Comparison of ENCODE assay signal across 8 mouse cellular contexts in the genomic region with DNA sequence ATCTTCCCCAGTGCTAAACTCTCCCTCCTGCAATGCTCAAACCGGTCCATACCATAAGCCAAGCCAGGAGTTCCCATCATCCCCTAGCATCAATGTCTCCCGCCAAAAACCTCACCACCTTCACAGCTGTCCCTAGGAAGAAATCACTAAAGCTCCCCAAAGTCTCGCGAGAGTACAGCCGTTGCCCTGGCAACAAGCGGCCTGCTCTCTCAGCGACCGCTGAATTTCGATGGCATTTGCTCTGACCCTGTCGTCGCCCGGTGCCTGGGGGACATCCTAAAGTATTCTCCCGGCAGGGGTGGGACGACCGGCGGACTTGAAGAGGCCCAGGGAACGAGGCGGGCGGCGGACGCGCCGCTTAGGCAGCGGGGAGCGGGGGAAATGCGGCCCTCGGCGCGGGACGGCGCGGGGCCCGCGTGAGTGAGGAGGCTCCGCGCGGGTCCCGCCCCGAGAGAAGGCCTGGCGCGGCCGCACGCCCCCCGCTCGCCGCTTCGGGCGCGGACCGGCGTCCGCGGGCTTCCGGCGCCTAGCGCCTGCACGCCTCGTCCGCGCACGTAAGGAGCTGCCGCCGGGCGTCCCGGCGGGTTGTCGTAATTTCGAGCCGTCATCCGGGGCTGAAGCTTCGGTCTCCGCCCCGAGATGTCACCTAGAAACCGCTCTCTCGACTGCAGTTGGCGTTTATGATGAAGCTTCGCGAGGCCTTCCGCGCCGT. TPM values are rescaled to one million over a fixed set of nuclear protein-coding genes. Genes with fewer than 3 reads are reported as not detected.
DNase-seq lines count a peak whose midpoint lies in the region; ATAC-seq and TF ChIP-seq lines count a peak whose summit lies in the region.

A gene (plus strand): TSS at position 202 of the 712 bp plus-strand sequence.

- H3K4me1 ChIP-seq in ES-E14 (ENCODE audit: control insufficient read depth in 2 of 2, insufficient read depth in 2 of 2, low read length in 2 of 2, poor library complexity in 1 of 2) = peaks cover 0 to 3% of the 10 kb centered on the region in 2 experiments; a peak in 2 of 4 replicates
- peaks cover 3% of the 10 kb centered on the region for H3K4me1 ChIP-seq in forebrain, embryonic 16.5 days (replicated peaks; ENCODE audit: control insufficient read depth, insufficient read depth, low read length)
- H3K4me1 ChIP-seq in lung, embryonic 14.5 days (ENCODE audit: insufficient read depth) = no peaks in the 10 kb centered on the region
- H3K4me1 ChIP-seq in olfactory bulb, adult 2 months (ENCODE audit: control insufficient read depth, insufficient read depth, low read length) = no peaks in the 10 kb centered on the region
- H3K4me1 ChIP-seq in thymus, adult 2 months (replicated peaks; ENCODE audit: control insufficient read depth, insufficient read depth, low read length) = no peaks in the 10 kb centered on the region; the same call in 1 of the 2 replicates

- H3K27me3 ChIP-seq in forebrain, embryonic 16.5 days (replicated peaks; ENCODE audit: control insufficient read depth, insufficient read depth, low read length) = no peaks in the 10 kb centered on the region
- no peaks in the 10 kb centered on the region for H3K27me3 ChIP-seq in lung, embryonic 14.5 days (ENCODE audit: insufficient read depth, low read length)
- no peaks in the 10 kb centered on the region for H3K27me3 ChIP-seq in thymus, adult 2 months (ENCODE audit: control insufficient read depth, insufficient read depth, low read length)

- in situ Hi-C loops in ES-E14 (cut with MboI; ENCODE audit: low sequenced_read_pairs in 2 of 2, unreplicated experiment in 2 of 2) = no loop called here

- H3K27ac ChIP-seq in ES-E14 (ENCODE audit: insufficient read depth, low read depth, low read length, poor library complexity, severe bottlenecking) = no peak within 1 kb of the TSS
- H3K27ac ChIP-seq in forebrain, embryonic 16.5 days (ENCODE audit: low read length) = peak within 1 kb of the TSS; percentile 97
- H3K27ac ChIP-seq in layer of hippocampus, adult 2 months = peak within 1 kb of the TSS; percentile 99
- H3K27ac ChIP-seq in lung, embryonic 14.5 days (ENCODE audit: low read depth) = peak within 1 kb of the TSS; percentile 99
- peak within 1 kb of the TSS; percentile 97 for H3K27ac ChIP-seq in olfactory bulb, adult 2 months (ENCODE audit: insufficient read depth, low read depth, low read length)
- H3K27ac ChIP-seq in thymus, adult 2 months (ENCODE audit: control insufficient read depth, insufficient read depth, low read length) = peak within 1 kb of the TSS; percentile 81

- intact Hi-C loops in heart, postnatal 36 days (cut with DNase I) = loop anchor here (1.0 to 5.0 kb wide), 2 partner anchors 82 to 98 kb away; a partner anchor contains a TSS

- no peaks in the 10 kb centered on the region for H3K9me3 ChIP-seq in ES-E14 (ENCODE audit: control insufficient read depth, insufficient read depth, low read depth, low read length)
- no peaks in the 10 kb centered on the region for H3K9me3 ChIP-seq in forebrain, embryonic 16.5 days (ENCODE audit: control insufficient read depth, low read length)
- no peaks in the 10 kb centered on the region for H3K9me3 ChIP-seq in lung, embryonic 14.5 days (ENCODE audit: low read depth, low read length)

- peak; percentile 96 for ATAC-seq in forebrain, embryonic 16.5 days
- ATAC-seq in lung, embryonic 14.5 days (ENCODE audit: insufficient read depth) = peak; percentile 93

- peak within 1 kb of the TSS; percentile 92 for H3K9ac ChIP-seq in ES-E14 (ENCODE audit: insufficient read depth, low read depth, low read length, poor library complexity, severe bottlenecking)
- peak within 1 kb of the TSS; percentile 93 for H3K9ac ChIP-seq in forebrain, embryonic 16.5 days (replicated peaks; ENCODE audit: low read depth, low read length)
- H3K9ac ChIP-seq in lung, embryonic 14.5 days = peak within 1 kb of the TSS; percentile 88

- under 1% methylated on average over 75 of the region's 81 CpGs for WGBS in forebrain, embryonic 16.5 days
- under 1% methylated on average over 81 of the region's 81 CpGs for WGBS in lung, embryonic 14.5 days
- under 1% methylated on average over 81 of the region's 81 CpGs for WGBS in olfactory bulb, adult 2 months
- under 1% methylated on average over 80 of the region's 81 CpGs for WGBS in thymus, adult 2 months

- peak within 1 kb of the TSS; percentile 59 to 78 for H3K4me3 ChIP-seq in ES-E14 (ENCODE audit: insufficient read depth in 1 of 2, low read depth in 1 of 2, low read length in 2 of 2, poor library complexity in 1 of 2, severe bottlenecking in 1 of 2)
- peak within 1 kb of the TSS; percentile 75 for H3K4me3 ChIP-seq in forebrain, embryonic 16.5 days (replicated peaks; ENCODE audit: low read length)
- peak within 1 kb of the TSS; percentile 71 for H3K4me3 ChIP-seq in layer of hippocampus, adult 2 months
- peak within 1 kb of the TSS; percentile 69 for H3K4me3 ChIP-seq in lung, embryonic 14.5 days (ENCODE audit: low read depth, low read length)
- H3K4me3 ChIP-seq in olfactory bulb, adult 2 months (ENCODE audit: insufficient read depth, low read depth, low read length) = peak within 1 kb of the TSS; percentile 83
- peak within 1 kb of the TSS; percentile 88 for H3K4me3 ChIP-seq in thymus, adult 2 months (ENCODE audit: control insufficient read depth, insufficient read depth, low read length)

- peak; percentile 94 for DNase-seq in ES-E14 (ENCODE audit: low read depth, low spot score)
- DNase-seq in cerebellum, adult 18-20 months = peak; percentile 92 to 95
- peak; percentile 96 to 98 for DNase-seq in heart, postnatal 36 days
- peak; percentile 91 for DNase-seq in layer of hippocampus, adult 2 months (ENCODE audit: low spot score in 2 of 2)
- peak; percentile 99 for DNase-seq in lung, embryonic 14.5 days
- DNase-seq in thymus, adult 2 months = peak; percentile 95

- H3K36me3 ChIP-seq in ES-E14 (ENCODE audit: control insufficient read depth, insufficient read depth, low read length, poor library complexity, severe bottlenecking) = no peaks in the 10 kb centered on the region
- no peaks in the 10 kb centered on the region for H3K36me3 ChIP-seq in forebrain, embryonic 16.5 days (ENCODE audit: control insufficient read depth, insufficient read depth)
- peaks cover 10% of the 10 kb centered on the region for H3K36me3 ChIP-seq in lung, embryonic 14.5 days (ENCODE audit: insufficient read depth)
- no peaks in the 10 kb centered on the region for H3K36me3 ChIP-seq in thymus, adult 2 months (ENCODE audit: control insufficient read depth, insufficient read depth, low read length)

- TF ChIP-seq POLR2A in olfactory bulb, adult 2 months (IDR thresholded peaks at IDR 0.05; ENCODE audit: insufficient read depth, low read depth, low read length) = peak; percentile 68
- TF ChIP-seq POLR2A in thymus, adult 2 months (IDR thresholded peaks at IDR 0.05; ENCODE audit: control insufficient read depth, extremely low read depth, insufficient read depth, low read length, poor library complexity) = peak; percentile 81

- TF ChIP-seq CTCF in layer of hippocampus, adult 2 months (conservative IDR thresholded peaks at IDR 0.05) = no peak
- no peak for TF ChIP-seq CTCF in lung, embryonic 14.5 days (IDR thresholded peaks at IDR 0.05; ENCODE audit: low read depth)
- no peak for TF ChIP-seq CTCF in olfactory bulb, adult 2 months (IDR thresholded peaks at IDR 0.05; ENCODE audit: insufficient read depth, low read depth, low read length)
- peak; percentile 39; the same call in 1 of the 2 replicates for TF ChIP-seq CTCF in thymus, adult 2 months (IDR thresholded peaks at IDR 0.05; ENCODE audit: borderline replicate concordance, control insufficient read depth, extremely low read depth, insufficient read depth, low read length, poor library complexity)

- peak within 1 kb of the TSS; percentile 57 for H3K4me2 ChIP-seq in forebrain, embryonic 16.5 days (ENCODE audit: low read length)
- peak within 1 kb of the TSS; percentile 78 for H3K4me2 ChIP-seq in lung, embryonic 14.5 days

TF ChIP-seq in ES-E14, 5 proteins besides CTCF, POLR2A, EP300 and RAD21:
- no peak for TF ChIP-seq ZC3H11A (IDR thresholded peaks at IDR 0.05; ENCODE audit: borderline replicate concordance, low read depth, low read length)
- no peak for TF ChIP-seq ZNF384 (IDR thresholded peaks at IDR 0.05; ENCODE audit: low read depth, low read length)
- TF ChIP-seq HCFC1 (IDR thresholded peaks at IDR 0.05; ENCODE audit: borderline replicate concordance, insufficient read depth, low read length) = no peak
- no peak for TF ChIP-seq MAFK (IDR thresholded peaks at IDR 0.05; ENCODE audit: insufficient read depth, low read depth, low read length)
- peak; percentile 96 for TF ChIP-seq CHD2 (IDR thresholded peaks at IDR 0.05; ENCODE audit: low read depth, low read length)

RNA-seq across cellular contexts. Expression of the gene that starts here (rescaled TPM):
- 1.3 and 2.6 TPM in 2 replicates for total RNA-seq in ES-E14 (2012; rRNA removed)
- polyA plus RNA-seq in forebrain, embryonic 16.5 days (2015; fragmentation: Nextera tagmentation; extraction: Ambion mirVana) = 7.4 and 7.5 TPM in 2 replicates
- total RNA-seq in heart, postnatal 36 days (2021) = 1 to 10 TPM; 3.1 to 3.9 TPM
- total RNA-seq in layer of hippocampus, adult 2 months (2021) = 10 to 100 TPM; 16.2 to 16.9 TPM
- 11.3 and 11.6 TPM in 2 replicates for polyA plus RNA-seq in lung, embryonic 14.5 days (2014; fragmentation: Nextera tagmentation; extraction: Ambion mirVana)
- polyA plus RNA-seq in olfactory bulb, adult 2 months (2012; ENCODE audit: insufficient read depth, insufficient read length, low replicate concordance, missing spikeins) = not detected in 2 replicates
- polyA plus RNA-seq in thymus, adult 2 months (2012; rRNA removed) = 3.5 and 4.7 TPM in 2 replicates
